Mouse (Mus musculus): ENCODE data around the gene Dusp27.

Dusp27 gene

GRCm38 (mm10) chr1:166127719-166128118 is at the start of gene Dusp27:
TSS of gene Dusp27 (minus strand) at chr1:166127922.
- DNase-seq (ENCODE audit: low read depth), result no peak

GRCm38 (mm10) chr1:166173621-166174020 is 45.9 kb upstream of the Dusp27 start:
- DNase-seq (ENCODE audit: low read depth), result no peak

DNA sequence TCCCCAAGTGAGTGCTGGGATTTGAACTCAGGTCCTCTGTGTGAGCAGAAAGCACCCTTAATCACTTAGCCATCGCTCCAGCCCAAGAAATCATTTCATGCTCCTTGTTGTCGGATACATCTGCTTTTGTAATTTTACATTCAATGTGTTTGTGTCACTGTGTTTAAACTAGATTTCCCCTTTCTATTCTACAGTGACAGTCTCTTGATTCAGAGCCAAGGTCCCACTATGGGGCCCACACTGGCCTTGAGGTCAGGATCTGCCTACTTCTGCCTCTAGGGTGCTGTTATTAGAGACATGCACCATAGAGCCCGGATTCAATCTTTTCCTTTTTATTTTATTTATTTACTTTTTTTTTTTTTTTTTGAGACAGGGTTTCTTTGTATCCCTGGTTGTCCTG is 45.3 kb upstream of the Dusp27 start:
- DNase-seq (ENCODE audit: low read depth), result no peak

- no peak for DNase-seq (ENCODE audit: low read depth)
Measured at GRCm38 (mm10) chr1:166170852-166171251, 43.1 kb upstream of the Dusp27 start.

DNA sequence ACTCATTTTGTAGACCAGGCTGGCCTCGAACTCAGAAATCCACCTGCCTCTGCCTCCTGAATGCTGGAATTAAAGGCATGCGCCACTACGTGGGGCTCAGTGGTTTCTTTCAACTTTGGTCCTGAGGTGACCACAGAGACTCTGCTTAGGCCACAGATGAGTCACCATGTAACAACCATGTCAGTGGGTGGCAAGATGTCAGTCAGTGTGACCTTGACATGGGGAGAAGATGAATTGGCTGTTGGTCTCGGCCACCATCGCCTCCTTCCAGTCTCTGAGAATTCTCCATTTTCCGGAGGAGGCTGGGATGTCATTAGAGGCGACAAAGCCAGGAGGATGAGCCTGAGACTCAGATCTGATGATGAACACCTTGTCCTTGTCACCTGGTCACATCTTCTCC is 42.0 kb upstream of the Dusp27 start:
- DNase-seq (ENCODE audit: low read depth), result no peak

DNA sequence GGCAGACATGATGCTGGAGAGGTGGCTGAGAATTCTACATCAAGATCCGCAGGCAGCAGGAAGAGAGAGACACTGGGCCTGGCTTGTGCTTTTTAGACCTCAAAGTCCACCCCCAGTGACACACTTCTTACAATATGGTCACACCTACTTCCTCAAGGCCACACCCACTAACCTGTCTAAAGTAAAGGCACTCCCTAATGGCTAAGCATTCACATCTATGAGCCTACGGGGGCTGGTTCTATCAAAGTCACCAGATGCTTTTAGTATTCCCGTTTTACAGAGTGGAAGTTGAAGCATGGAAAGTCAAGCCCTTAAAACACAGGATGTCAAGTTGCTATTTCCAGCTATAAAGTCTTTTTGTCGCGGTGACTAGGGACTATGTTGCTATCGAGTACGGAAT is 40.3 kb upstream of the Dusp27 start:
- DNase-seq (ENCODE audit: low read depth), result no peak

DNA sequence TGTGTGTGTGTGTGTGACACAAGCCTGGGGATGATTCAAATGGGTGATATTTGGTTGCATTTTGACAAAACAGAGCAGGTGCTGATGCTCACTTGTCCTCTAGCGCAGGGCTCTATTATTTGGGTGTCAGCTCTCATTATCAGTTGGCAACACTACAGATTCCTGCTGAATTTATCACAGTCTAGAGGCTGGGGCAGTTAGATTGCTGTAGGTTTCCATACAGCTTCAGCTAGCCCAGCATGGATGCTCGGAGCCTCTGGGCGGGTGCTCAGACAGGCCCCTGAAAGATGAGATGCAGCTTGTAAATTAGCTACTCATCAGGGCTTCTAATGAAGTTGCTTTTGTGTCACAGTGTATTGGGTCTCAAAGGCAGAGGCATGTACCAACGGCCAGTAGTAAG is 39.7 kb upstream of the Dusp27 start:
- DNase-seq (ENCODE audit: low read depth), result no peak

- DNase-seq (ENCODE audit: low read depth), result no peak
Measured at GRCm38 (mm10) chr1:166165159-166165558, 37.4 kb upstream of the Dusp27 start.

DNA sequence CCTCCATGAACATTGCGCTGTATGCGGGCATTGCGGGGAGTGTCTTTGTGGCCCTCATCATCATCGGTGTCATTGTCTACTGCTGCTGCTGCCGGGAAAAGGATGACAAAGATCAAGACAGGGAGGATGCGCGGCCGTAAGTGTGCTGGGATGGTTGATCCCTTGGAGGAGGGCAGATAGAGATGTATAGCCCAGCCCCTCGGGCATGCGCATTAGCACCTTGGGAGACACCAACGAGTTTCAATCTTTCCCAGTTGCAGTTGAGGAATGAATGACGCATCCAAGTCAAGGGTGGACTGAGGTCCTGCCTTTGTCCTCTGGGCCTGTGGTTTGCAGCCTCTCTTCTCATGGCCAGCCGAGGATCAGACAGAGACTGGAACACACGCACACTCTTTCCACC is 36.9 kb upstream of the Dusp27 start:
- DNase-seq (ENCODE audit: low read depth), result no peak

DNA sequence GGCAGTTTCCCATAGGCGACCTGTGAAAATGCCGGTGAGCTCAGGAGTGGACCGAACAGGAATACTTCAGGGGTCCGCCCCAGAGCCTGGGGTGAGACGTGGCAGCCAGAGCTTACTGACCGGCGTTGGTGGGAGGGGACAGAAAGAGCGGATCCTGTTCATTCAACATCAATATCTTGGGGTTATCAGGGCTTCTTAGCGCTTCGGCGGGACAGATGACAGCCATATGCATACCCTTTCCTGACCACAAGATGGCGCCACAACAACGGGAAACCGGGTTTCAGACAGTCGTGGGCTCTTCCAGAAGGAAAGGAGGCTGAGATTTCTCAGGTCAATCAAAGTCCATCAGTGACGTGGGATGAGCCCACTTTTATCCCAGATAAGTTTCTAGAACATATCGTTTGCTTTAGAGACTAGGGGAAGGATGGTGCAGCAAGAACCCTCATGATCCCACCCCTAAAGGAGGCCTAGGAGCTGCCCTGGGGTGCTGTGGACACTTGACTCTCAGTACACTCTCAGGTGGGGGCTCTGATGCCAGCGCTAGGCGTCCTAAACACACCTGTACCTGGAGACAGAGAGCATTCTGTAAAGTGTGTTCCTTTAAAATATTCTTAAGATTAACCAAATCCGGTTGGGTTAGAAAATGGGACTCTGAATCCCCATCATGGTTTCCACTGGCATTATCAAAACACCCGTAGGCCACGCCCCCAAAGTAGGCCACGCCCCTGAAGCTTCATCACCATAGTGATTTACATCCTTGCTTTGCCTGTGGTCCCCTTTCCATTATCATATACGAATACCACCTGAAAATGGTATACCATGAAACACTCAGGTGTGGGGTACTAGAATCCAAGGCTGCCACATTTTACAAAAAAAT is 33.1 kb upstream of the Dusp27 start:
- peak; percentile 86 for DNase-seq (ENCODE audit: low read depth)

DNA sequence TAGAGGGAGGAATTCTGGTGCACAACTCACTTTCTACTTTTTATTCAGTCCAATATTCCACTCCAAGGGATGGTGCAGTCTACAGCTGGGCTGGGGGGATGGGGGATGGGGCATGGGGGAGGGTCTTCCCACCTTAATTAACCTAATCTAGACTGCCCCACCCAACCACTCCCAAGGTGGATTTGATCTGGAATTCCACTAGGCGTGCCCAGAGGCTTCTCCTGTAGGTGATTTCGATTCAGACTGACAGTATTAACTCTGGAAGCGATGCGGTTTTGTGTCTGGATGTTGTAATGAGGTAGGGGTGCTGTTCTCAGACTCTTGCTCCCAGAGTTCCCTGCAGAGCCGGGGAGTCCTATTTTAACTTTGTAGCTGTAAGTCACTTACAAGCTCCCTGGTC is 32.4 kb upstream of the Dusp27 start:
- DNase-seq (ENCODE audit: low read depth), result no peak

DNA sequence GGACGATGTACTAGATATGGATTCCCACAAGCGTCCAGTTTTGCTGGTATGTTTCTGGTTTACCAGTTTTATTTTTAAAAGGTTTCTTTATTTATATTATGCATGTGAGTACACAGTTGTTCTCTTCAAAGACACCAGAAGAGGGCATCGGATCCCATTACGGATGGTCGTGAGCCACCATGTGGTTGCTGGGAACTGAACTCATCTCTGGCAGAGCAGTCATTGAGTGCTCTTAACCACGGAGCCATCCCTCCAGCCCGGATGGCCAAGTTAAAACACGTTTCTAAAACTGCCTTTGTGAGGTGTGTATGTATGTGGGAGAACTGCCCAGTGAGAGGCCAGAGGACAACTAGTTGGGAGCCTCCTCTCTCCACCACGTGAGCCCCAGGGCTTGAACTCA is 30.9 kb upstream of the Dusp27 start:
- DNase-seq (ENCODE audit: low read depth), result peak; percentile 38

- no peak for DNase-seq (ENCODE audit: low read depth)
Measured at GRCm38 (mm10) chr1:166157712-166158111, 30.0 kb upstream of the Dusp27 start.

DNA sequence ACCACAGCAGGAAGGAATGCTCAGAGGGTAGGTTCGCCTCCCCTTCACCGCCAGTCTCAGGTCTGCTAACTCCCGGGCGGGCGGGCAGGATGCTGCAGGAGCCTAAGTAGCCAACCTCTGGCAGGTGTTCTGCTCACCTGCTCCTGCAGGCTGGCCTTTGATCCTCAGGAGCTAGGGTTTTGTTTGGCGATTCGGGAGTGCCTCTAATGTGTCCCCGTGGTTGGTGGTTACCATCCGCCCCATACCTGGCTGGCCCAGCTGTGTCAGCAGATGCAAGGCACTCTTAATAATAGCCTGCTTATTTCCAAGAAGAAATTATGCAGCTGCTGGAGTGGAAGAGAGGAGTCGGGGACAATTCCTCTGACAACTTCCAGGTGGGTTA is 27.4 kb upstream of the Dusp27 start:
- no peak for DNase-seq (ENCODE audit: low read depth)

DNA sequence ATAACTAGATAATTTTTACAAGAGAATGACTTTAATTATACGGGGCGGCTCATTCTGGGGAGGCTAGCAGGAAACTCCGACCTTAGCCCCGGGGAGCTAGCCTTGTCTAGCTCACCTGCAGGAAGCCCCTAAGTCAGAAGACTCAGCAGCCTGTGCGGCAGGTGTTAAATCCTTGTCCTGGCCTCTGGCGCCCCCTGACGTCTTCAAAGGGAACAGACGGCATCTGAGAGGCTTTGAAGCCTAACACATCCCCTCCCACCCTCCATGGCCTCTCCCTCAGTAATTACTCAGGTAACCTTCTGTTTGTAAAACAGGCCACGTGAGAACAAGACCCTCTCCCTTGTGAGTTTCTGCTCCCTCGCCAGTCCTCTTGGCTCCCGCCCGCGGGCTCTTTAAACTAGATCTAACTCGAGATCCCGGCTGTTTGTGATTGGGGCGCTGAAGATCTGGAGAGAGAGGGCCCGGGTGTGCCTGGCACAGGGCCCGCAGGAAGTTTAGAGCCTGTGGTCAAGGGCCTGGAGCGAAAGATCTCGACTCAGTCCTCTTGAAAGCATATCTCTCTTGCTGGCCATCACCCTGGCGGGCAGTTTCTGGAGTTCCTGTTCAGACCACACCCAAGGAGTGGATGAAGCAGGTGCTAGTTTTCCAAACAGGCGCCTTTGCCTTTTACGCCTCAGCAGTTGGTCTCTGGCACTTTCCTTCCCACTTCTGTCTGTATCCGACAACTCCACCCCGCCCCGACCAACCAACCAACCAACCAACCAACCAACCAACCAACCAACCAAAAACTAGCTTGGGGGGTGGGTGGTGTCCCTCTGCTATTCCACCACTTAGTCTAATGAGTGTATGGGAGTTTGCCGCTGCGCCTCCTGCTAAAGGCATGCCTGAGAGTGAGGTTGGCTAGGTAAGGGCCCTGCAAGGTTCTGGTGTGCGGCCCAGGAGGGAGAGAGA is 26.7 kb upstream of the Dusp27 start:
- DNase-seq (ENCODE audit: low read depth), result peak; percentile 87

- peak; percentile 95 for DNase-seq (ENCODE audit: low read depth)
Measured at GRCm38 (mm10) chr1:166153351-166154120, 25.8 kb upstream of the Dusp27 start.

GRCm38 (mm10) chr1:166152034-166152433 is 24.3 kb upstream of the Dusp27 start:
- DNase-seq (ENCODE audit: low read depth), result no peak

GRCm38 (mm10) chr1:166151341-166151740 is 23.6 kb upstream of the Dusp27 start:
- peak; percentile 52 for DNase-seq (ENCODE audit: low read depth)

DNA sequence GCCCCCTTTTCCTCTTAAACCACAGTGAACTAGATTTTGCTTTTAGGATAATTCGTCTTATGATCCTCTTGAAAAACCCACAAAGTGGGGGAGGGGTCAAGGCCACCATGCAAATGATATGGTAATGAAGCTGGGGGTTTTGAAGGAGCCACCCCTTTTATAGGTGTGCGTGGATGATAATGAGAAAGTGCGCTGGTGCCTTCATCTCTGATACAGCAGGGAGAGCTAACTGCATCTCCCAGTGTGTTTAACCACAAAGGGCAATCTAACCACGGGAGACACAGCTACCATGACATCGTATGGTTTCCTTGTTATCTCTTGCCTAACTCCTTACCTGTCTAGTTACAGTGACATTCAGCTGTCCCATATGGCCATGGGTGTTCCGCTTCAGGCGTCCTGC is 22.3 kb upstream of the Dusp27 start:
- no peak for DNase-seq (ENCODE audit: low read depth)

DNA sequence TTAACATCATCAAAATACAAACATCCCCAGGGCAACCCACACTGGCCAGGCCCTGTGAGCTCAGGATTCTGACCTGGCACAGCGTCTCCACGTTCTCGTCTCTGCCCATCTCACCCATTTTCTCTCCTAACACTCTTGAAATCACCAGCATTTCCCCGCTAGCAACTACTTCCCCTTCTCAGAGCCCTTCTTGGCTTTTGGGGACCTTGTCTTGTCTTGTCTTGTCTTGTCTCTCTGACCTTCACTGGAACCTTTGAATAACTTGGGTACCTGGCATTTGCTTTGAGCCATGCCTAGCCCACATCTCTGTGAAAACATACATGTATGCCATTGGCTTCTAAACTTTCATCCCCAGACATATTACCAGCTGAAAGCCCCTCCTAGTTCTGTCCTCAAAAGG is 21.7 kb upstream of the Dusp27 start:
- DNase-seq (ENCODE audit: low read depth), result no peak

DNA sequence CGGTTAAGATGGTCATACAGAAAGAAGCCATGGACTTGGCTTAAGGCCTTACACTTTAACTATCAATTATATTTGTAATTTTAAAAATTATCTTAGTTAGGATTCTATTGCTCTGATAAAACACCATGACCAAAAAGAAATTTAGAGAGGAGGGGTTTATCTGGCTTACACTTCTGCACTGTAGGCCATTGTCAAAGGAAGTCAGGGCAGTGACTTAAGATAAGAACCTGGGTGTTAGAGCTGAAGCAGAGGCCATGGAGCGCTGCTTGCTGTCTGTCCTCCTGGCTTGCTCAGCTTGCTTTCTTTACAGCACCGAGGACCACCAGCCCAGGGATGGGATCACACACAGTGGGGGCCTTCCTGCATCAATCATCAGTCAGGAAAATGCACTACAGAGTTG is 19.9 kb upstream of the Dusp27 start:
- no peak for DNase-seq (ENCODE audit: low read depth)

DNA sequence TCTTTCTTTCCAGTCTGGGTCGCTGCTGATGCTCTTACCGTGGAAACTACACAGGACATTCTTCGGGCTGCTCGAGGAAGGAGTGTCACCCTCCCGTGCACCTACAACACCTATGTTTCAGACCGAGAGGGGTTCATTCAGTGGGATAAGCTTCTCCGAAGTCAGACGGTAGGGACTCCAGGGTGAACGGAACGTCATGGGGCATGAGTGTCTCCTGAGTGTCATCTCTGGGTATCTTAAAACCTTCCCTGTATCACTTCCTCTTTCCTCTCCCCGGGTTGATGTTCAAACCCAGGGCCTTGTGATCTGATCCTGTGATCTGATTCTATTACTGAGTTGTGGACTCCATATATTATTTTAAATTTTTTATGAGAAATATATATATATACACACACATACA is 18.9 kb upstream of the Dusp27 start:
- no peak for DNase-seq (ENCODE audit: low read depth)
